Mouse (Mus musculus): ENCODE data around the gene Ly9. TPM values are rescaled to one million over a fixed set of nuclear protein-coding genes. Genes with fewer than 3 reads are reported as not detected.

Ly9 gene
- polyA plus RNA-seq, 1 experiment from 2014 or later, result 0.84 TPM

GRCm38 (mm10) chr1:171564247-171564646, 43.0 kb downstream of the Ly9 start:
- Histone ChIP-seq H3K27ac (ENCODE audit: low read length) (no peak overlapping the region), H3K4me3 (replicated peaks; ENCODE audit: low read length) (no peak overlapping the region), H3K36me3 (ENCODE audit: control insufficient read depth, insufficient read depth, low read length) (no peaks in the 10 kb centered on the region), H3K27me3 (ENCODE audit: control insufficient read depth, insufficient read depth, low read length) (no peaks in the 10 kb centered on the region), H3K9me3 (replicated peaks; ENCODE audit: control insufficient read depth, low read length) (no peaks in the 10 kb centered on the region), H3K9ac (ENCODE audit: low read length) (no peak overlapping the region), H3K4me2 (ENCODE audit: low read depth, low read length) (no peak overlapping the region), H3K4me1 (ENCODE audit: control insufficient read depth, insufficient read depth, low read length) (no peaks in the 10 kb centered on the region)
- WGBS, result 57% methylated on average over 3 of the region's 3 CpGs
- ATAC-seq (ENCODE audit: insufficient read depth, low FRiP score), result peak; percentile 50; the same call in 1 of the 2 replicates

GRCm38 (mm10) chr1:171563042-171563441, 44.2 kb downstream of the Ly9 start:
- no peaks in the 10 kb centered on the region for H3K36me3 ChIP-seq (ENCODE audit: control insufficient read depth, insufficient read depth, low read length)
- no peaks in the 10 kb centered on the region for H3K27me3 ChIP-seq (ENCODE audit: control insufficient read depth, insufficient read depth, low read length)
- no peaks in the 10 kb centered on the region for H3K4me1 ChIP-seq (ENCODE audit: control insufficient read depth, insufficient read depth, low read length)
- ATAC-seq (ENCODE audit: insufficient read depth, low FRiP score), result no peak
- 65% methylated on average over 2 of the region's 2 CpGs for WGBS
- H3K27ac ChIP-seq (ENCODE audit: low read length), result no peak overlapping the region
- H3K4me3 ChIP-seq (replicated peaks; ENCODE audit: low read length), result no peak overlapping the region
- H3K9ac ChIP-seq (ENCODE audit: low read length), result no peak overlapping the region
- no peaks in the 10 kb centered on the region for H3K9me3 ChIP-seq (replicated peaks; ENCODE audit: control insufficient read depth, low read length)
- no peak overlapping the region for H3K4me2 ChIP-seq (ENCODE audit: low read depth, low read length)

DNA sequence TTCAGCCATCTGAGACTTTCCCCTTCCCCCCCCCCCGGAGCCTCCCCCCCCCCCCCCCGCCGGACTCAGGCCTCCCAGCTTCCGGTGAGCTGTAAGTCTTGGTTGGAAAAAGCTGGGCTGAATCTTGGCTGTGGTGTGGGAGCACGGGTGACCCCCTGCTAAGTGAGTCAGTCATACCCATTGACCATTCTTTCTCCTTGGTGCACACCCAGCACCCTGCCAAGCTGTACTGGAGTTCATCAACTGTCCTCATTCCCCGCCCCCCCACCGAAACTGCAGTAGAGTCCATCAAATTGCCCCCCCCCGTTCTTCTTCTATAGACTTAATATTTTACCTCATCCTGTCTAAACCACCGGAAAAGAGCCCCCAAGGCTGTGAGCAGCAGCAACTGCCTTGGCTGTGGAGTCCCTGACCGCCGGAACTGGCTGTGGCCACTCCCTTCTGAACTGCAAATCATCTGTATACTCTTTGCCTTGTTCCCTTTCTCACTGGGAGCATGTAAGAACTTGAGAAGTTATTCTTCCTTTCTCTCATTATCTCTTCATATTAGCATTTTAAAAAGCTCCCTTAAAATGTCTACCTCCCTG, 45.5 kb downstream of the Ly9 start:
- no peaks in the 10 kb centered on the region for H3K36me3 ChIP-seq (ENCODE audit: control insufficient read depth, insufficient read depth, low read length)
- H3K27me3 ChIP-seq (ENCODE audit: control insufficient read depth, insufficient read depth, low read length), result no peaks in the 10 kb centered on the region
- H3K9me3 ChIP-seq (replicated peaks; ENCODE audit: control insufficient read depth, low read length), result no peaks in the 10 kb centered on the region
- H3K9ac ChIP-seq (ENCODE audit: low read length), result no peak overlapping the region
- ATAC-seq (ENCODE audit: insufficient read depth, low FRiP score), result no peak
- no peak overlapping the region for H3K27ac ChIP-seq (ENCODE audit: low read length)
- 52% methylated on average over 7 of the region's 11 CpGs for WGBS
- no peak overlapping the region for H3K4me2 ChIP-seq (ENCODE audit: low read depth, low read length)
- H3K4me3 ChIP-seq (replicated peaks; ENCODE audit: low read length), result no peak overlapping the region
- H3K4me1 ChIP-seq (ENCODE audit: control insufficient read depth, insufficient read depth, low read length), result no peaks in the 10 kb centered on the region

DNA sequence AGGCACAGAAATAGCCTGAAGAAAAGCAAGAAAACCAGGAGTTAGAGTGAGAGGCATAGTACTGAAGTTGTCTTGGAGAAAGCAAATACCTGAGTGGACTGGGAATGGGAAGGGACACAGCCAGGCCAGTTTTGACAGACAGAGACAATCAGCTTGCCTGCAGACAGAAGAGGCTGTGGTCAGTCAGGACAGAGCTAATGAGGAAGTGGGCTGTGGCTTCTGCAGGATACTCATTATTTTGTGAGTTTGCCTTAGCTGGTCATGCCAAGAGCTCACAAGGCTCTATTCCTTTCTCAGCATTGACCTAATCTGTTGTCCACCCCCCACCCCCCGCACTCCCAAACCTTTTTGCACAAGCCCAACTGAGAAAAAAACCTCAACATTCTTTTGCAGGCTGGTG, 46.0 kb downstream of the Ly9 start:
- no peak for ATAC-seq (ENCODE audit: insufficient read depth, low FRiP score)
- Histone ChIP-seq H3K4me1 (ENCODE audit: control insufficient read depth, insufficient read depth, low read length) (no peaks in the 10 kb centered on the region), H3K27ac (ENCODE audit: low read length) (no peak overlapping the region)

DNA sequence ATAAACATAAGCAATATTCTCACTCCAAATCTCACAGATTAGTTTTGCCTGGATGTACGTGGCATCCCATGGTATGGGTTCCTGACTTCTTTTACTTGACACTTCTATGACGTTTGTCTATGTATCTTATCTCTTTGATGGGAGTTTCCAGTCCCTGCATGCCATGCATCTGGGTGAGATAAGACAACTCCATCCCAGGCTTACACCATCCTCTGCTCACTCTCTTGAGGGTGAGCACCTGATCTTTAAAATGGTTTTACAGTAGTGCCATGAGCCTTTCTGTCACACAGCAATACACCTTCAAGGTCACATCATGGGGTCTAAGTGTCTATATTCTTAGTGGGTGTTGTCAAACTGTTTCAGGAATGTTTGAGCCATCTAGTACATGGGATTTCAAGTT, 46.9 kb downstream of the Ly9 start:
- Histone ChIP-seq H3K9me3 (replicated peaks; ENCODE audit: control insufficient read depth, low read length) (no peaks in the 10 kb centered on the region), H3K4me3 (replicated peaks; ENCODE audit: low read length) (no peak overlapping the region), H3K4me1 (ENCODE audit: control insufficient read depth, insufficient read depth, low read length) (no peaks in the 10 kb centered on the region), H3K36me3 (ENCODE audit: control insufficient read depth, insufficient read depth, low read length) (no peaks in the 10 kb centered on the region), H3K27ac (ENCODE audit: low read length) (no peak overlapping the region), H3K9ac (ENCODE audit: low read length) (no peak overlapping the region), H3K4me2 (ENCODE audit: low read depth, low read length) (no peak overlapping the region), H3K27me3 (ENCODE audit: control insufficient read depth, insufficient read depth, low read length) (no peaks in the 10 kb centered on the region)
- no peak for ATAC-seq (ENCODE audit: insufficient read depth, low FRiP score)
- 57% methylated on average over 2 of the region's 2 CpGs for WGBS

More for the DNA sequence above, 46.0 kb downstream of the Ly9 start:
- no peak overlapping the region for H3K9ac ChIP-seq (ENCODE audit: low read length)
- H3K9me3 ChIP-seq (replicated peaks; ENCODE audit: control insufficient read depth, low read length), result no peaks in the 10 kb centered on the region
- H3K4me3 ChIP-seq (replicated peaks; ENCODE audit: low read length), result no peak overlapping the region
- H3K4me2 ChIP-seq (ENCODE audit: low read depth, low read length), result no peak overlapping the region
- H3K27me3 ChIP-seq (ENCODE audit: control insufficient read depth, insufficient read depth, low read length), result no peaks in the 10 kb centered on the region
- WGBS, result 80% methylated on average over 1 of the region's 1 CpGs
- no peaks in the 10 kb centered on the region for H3K36me3 ChIP-seq (ENCODE audit: control insufficient read depth, insufficient read depth, low read length)

- Histone ChIP-seq H3K4me2 (ENCODE audit: low read depth, low read length) (no peak within 1 kb of the TSS), H3K27me3 (ENCODE audit: control insufficient read depth, insufficient read depth, low read length) (no peaks in the 10 kb centered on the region), H3K4me3 (replicated peaks; ENCODE audit: low read length) (no peak within 1 kb of the TSS), H3K9me3 (replicated peaks; ENCODE audit: control insufficient read depth, low read length) (no peaks in the 10 kb centered on the region), H3K4me1 (ENCODE audit: control insufficient read depth, insufficient read depth, low read length) (no peaks in the 10 kb centered on the region), H3K36me3 (ENCODE audit: control insufficient read depth, insufficient read depth, low read length) (no peaks in the 10 kb centered on the region), H3K27ac (ENCODE audit: low read length) (no peak within 1 kb of the TSS), H3K9ac (ENCODE audit: low read length) (no peak within 1 kb of the TSS)
- no peak for ATAC-seq (ENCODE audit: insufficient read depth, low FRiP score)
- 70% methylated on average over 4 of the region's 4 CpGs for WGBS
Measured at GRCm38 (mm10) chr1:171558898-171559297, 48.3 kb downstream of the Ly9 start, which contains the start of gene Cd244a. Gene Cd244a (plus strand): TSS chr1:171559193.

DNA sequence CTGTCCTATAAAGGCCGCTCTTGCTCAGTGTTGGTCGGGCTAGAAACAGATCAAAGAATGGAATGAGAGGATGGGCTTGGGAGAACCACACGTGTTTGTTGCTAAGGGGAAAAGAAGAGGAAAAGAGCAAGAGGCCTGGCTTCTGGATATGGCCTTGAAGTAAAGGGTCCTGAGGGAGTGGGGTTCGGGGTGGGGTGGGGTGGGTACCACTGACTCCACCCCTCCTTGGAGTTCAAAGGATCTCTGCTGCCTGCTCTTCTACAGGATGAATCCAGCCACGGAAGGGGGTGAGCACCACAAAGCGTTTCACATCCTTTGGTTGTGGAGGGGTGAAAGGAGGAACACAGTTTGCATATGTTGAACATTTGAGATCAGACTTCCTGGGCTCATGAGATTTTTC, 48.8 kb downstream of the Ly9 start:
- ATAC-seq (ENCODE audit: insufficient read depth, low FRiP score), result no peak
- Histone ChIP-seq H3K27me3 (ENCODE audit: control insufficient read depth, insufficient read depth, low read length) (no peaks in the 10 kb centered on the region), H3K36me3 (ENCODE audit: control insufficient read depth, insufficient read depth, low read length) (no peaks in the 10 kb centered on the region), H3K9me3 (replicated peaks; ENCODE audit: control insufficient read depth, low read length) (no peaks in the 10 kb centered on the region), H3K4me1 (ENCODE audit: control insufficient read depth, insufficient read depth, low read length) (no peaks in the 10 kb centered on the region), H3K9ac (ENCODE audit: low read length) (no peak overlapping the region), H3K27ac (ENCODE audit: low read length) (no peak overlapping the region), H3K4me3 (replicated peaks; ENCODE audit: low read length) (no peak overlapping the region), H3K4me2 (ENCODE audit: low read depth, low read length) (no peak overlapping the region)
- WGBS, result 56% methylated on average over 6 of the region's 6 CpGs

DNA sequence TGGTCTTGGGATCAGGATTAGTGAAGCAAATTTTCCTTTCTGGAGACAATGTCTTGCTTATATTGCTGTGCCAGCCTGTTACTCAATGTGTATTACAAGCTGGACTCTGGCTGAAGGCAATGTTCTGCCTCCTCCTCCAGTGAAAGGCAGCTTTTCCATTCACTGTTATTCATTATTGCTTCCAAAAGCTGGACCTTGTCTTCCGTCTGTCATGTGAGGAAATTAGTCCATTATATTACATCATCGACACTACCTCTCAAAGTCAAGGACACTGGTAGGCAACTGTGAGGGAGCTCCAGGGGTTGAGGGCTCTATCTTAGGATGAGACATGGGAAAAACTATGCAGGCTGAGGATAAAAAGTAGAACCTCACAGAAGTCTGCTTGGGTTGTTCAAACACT, 50.8 kb downstream of the Ly9 start:
- H3K27me3 ChIP-seq (ENCODE audit: control insufficient read depth, insufficient read depth, low read length), result no peaks in the 10 kb centered on the region
- ATAC-seq (ENCODE audit: insufficient read depth, low FRiP score), result no peak
- no peaks in the 10 kb centered on the region for H3K9me3 ChIP-seq (replicated peaks; ENCODE audit: control insufficient read depth, low read length)
- no peak overlapping the region for H3K9ac ChIP-seq (ENCODE audit: low read length)
- H3K27ac ChIP-seq (ENCODE audit: low read length), result no peak overlapping the region
- no peak overlapping the region for H3K4me3 ChIP-seq (replicated peaks; ENCODE audit: low read length)
- 78% methylated on average over 2 of the region's 2 CpGs for WGBS
- H3K36me3 ChIP-seq (ENCODE audit: control insufficient read depth, insufficient read depth, low read length), result no peaks in the 10 kb centered on the region
- no peaks in the 10 kb centered on the region for H3K4me1 ChIP-seq (ENCODE audit: control insufficient read depth, insufficient read depth, low read length)
- H3K4me2 ChIP-seq (ENCODE audit: low read depth, low read length), result no peak overlapping the region

- H3K4me1 ChIP-seq (ENCODE audit: control insufficient read depth, insufficient read depth, low read length), result no peaks in the 10 kb centered on the region
- H3K4me3 ChIP-seq (replicated peaks; ENCODE audit: low read length), result no peak overlapping the region
- H3K27ac ChIP-seq (ENCODE audit: low read length), result peak overlapping the region; percentile 29; the same call in 1 of the 2 replicates
- peak; percentile 75; the same call in 1 of the 2 replicates for ATAC-seq (ENCODE audit: insufficient read depth, low FRiP score)
- no peaks in the 10 kb centered on the region for H3K36me3 ChIP-seq (ENCODE audit: control insufficient read depth, insufficient read depth, low read length)
- H3K9me3 ChIP-seq (replicated peaks; ENCODE audit: control insufficient read depth, low read length), result no peaks in the 10 kb centered on the region
- no peak overlapping the region for H3K9ac ChIP-seq (ENCODE audit: low read length)
- no peaks in the 10 kb centered on the region for H3K27me3 ChIP-seq (ENCODE audit: control insufficient read depth, insufficient read depth, low read length)
- no peak overlapping the region for H3K4me2 ChIP-seq (ENCODE audit: low read depth, low read length)
- WGBS, result 69% methylated on average over 11 of the region's 11 CpGs
Measured at GRCm38 (mm10) chr1:171553359-171554341, 53.6 kb downstream of the Ly9 start.

Data from stomach, embryonic 16.5 days (tissue).